Mouse (Mus musculus) liver, adult 2 months (tissue): ENCODE data around the gene Syt2. TPM values are rescaled to one million over a fixed set of nuclear protein-coding genes. Genes with fewer than 3 reads are reported as not detected.

ENCODE experiments used
- DNase-seq: peaks from one replicate; pipeline ENCODE4 v3.0.0-alpha.2; 2011; ENCODE audit warnings: low read depth, low spot score; ENCODE audit errors: extremely low read depth
- H3K27ac ChIP-seq: fragments of 200-500 bp; replicated peaks from 2 replicates; pipeline ENCODE4 v1.5.1; 2012; ENCODE audit warnings: low read depth, mild to moderate bottlenecking, control low read depth, inconsistent platforms, low read length; ENCODE audit not compliant: insufficient read depth
- H3K27me3 ChIP-seq: fragments of 200-500 bp; 2 replicates; pipeline ENCODE4 v1.6.1; 2012; ENCODE audit warnings: mild to moderate bottlenecking, moderate library complexity, low read length, inconsistent platforms; ENCODE audit not compliant: control insufficient read depth, insufficient read depth
- H3K36me3 ChIP-seq: fragments of 200-500 bp; 2 replicates; pipeline ENCODE4 v1.6.1; 2012; ENCODE audit warnings: low read length, inconsistent platforms; ENCODE audit not compliant: control insufficient read depth, insufficient read depth
- H3K4me1 ChIP-seq: fragments of 200-500 bp; 2 replicates; pipeline ENCODE4 v1.6.1; 2011; ENCODE audit warnings: low read length; ENCODE audit not compliant: control insufficient read depth, insufficient read depth
- H3K4me3 ChIP-seq: fragments of 200-500 bp; 2 replicates; pipeline ENCODE4 v1.5.1; 2011; ENCODE audit warnings: low read depth, mild to moderate bottlenecking, control low read depth, low read length, moderate library complexity; ENCODE audit not compliant: insufficient read depth
- H3K79me2 ChIP-seq: fragments of 200-500 bp; 2 replicates; pipeline ENCODE4 v1.6.1; 2012; ENCODE audit warnings: inconsistent platforms, mild to moderate bottlenecking, low read length, moderate library complexity; ENCODE audit not compliant: control insufficient read depth, insufficient read depth
- H3K9ac ChIP-seq: fragments of 200-500 bp; 2 replicates; pipeline ENCODE4 v1.6.1; 2012; ENCODE audit warnings: low read depth, mild to moderate bottlenecking, control low read depth, inconsistent platforms, low read length
- CTCF ChIP-seq: fragments of 200-500 bp; IDR thresholded peaks from 2 replicates; pipeline ENCODE4 v1.5.1; 2011; ENCODE audit warnings: low read depth, low read length, control low read depth
- POLR2A ChIP-seq: fragments of 200-500 bp; IDR thresholded peaks from 2 replicates; pipeline ENCODE4 v1.6.1; 2011; ENCODE audit warnings: low read length, control low read depth; ENCODE audit not compliant: insufficient read depth; ENCODE audit errors: extremely low read depth
- WGBS: fragments of 180-500 bp; shearing (Covaris S2); methylation state at CpG from one replicate; pipeline ENCODE4 v1.1.7; 2018; 5-methylcytosine and 5-hydroxymethylcytosine counted together
- polyA plus RNA-seq: library from polyadenylated mRNA; depleted of rRNA; stranded (reverse); fragments of >200 nt; gene quantifications from 2 replicates; pipeline ENCODE4 v1.2.3, GENCODE M21; 2012
- total RNA-seq: library from RNA; depleted of rRNA; stranded (reverse); fragments of >200 nt; gene quantifications from 2 replicates; pipeline ENCODE4 v1.2.3, GENCODE M21; 2014

Syt2 gene
- total and polyA plus RNA-seq, 2 experiments: not detected

GRCm38 (mm10) chr1:134753751-134754630, 107.5 kb downstream of the Syt2 start:
- no peaks in the 10 kb centered on the region for H3K27me3 ChIP-seq
- no peak overlapping the region for H3K27ac ChIP-seq
- H3K4me1 ChIP-seq: no peaks in the 10 kb centered on the region
- no peaks in the 10 kb centered on the region for H3K79me2 ChIP-seq
- no peaks in the 10 kb centered on the region for H3K36me3 ChIP-seq
- H3K4me3 ChIP-seq: no peak overlapping the region
- WGBS: 84% methylated on average over 13 of the region's 13 CpGs
- no peak overlapping the region for H3K9ac ChIP-seq
- no peak for TF ChIP-seq POLR2A
- no peak for DNase-seq

- no peaks in the 10 kb centered on the region for H3K4me1 ChIP-seq
- no peak for DNase-seq
- TF ChIP-seq CTCF (no peak), POLR2A (no peak)
- no peaks in the 10 kb centered on the region for H3K36me3 ChIP-seq
- H3K9ac ChIP-seq: no peak overlapping the region
- H3K27ac ChIP-seq: no peak overlapping the region
- WGBS: 79% methylated on average over 10 of the region's 10 CpGs
- no peak overlapping the region for H3K4me3 ChIP-seq
- H3K27me3 ChIP-seq: no peaks in the 10 kb centered on the region
- H3K79me2 ChIP-seq: no peaks in the 10 kb centered on the region
These were observed 108.3 kb downstream of the Syt2 start for GRCm38 (mm10) chr1:134754818-134755217.

GRCm38 (mm10) chr1:134755548-134756189, 109.2 kb downstream of the Syt2 start:
- Histone ChIP-seq H3K9ac (no peak overlapping the region), H3K4me1 (no peaks in the 10 kb centered on the region), H3K79me2 (no peaks in the 10 kb centered on the region), H3K27ac (no peak overlapping the region), H3K36me3 (no peaks in the 10 kb centered on the region), H3K4me3 (no peak overlapping the region), H3K27me3 (no peaks in the 10 kb centered on the region)
- no peak for DNase-seq
- WGBS: 81% methylated on average over 13 of the region's 13 CpGs
- no peak for TF ChIP-seq CTCF
- no peak for TF ChIP-seq POLR2A

GRCm38 (mm10) chr1:134756190-134756873, 109.9 kb downstream of the Syt2 start:
- TF ChIP-seq POLR2A: no peak
- TF ChIP-seq CTCF: no peak
- H3K79me2 ChIP-seq: no peaks in the 10 kb centered on the region
- 77% methylated on average over 10 of the region's 10 CpGs for WGBS
- H3K4me3 ChIP-seq: no peak overlapping the region
- H3K27me3 ChIP-seq: no peaks in the 10 kb centered on the region
- H3K4me1 ChIP-seq: no peaks in the 10 kb centered on the region
- no peak overlapping the region for H3K27ac ChIP-seq
- H3K36me3 ChIP-seq: no peaks in the 10 kb centered on the region
- no peak overlapping the region for H3K9ac ChIP-seq
- DNase-seq: no peak

GRCm38 (mm10) chr1:134757230-134757629, 110.8 kb downstream of the Syt2 start:
- 88% methylated on average over 3 of the region's 3 CpGs for WGBS
- Histone ChIP-seq H3K36me3 (no peaks in the 10 kb centered on the region), H3K27ac (no peak overlapping the region), H3K9ac (no peak overlapping the region), H3K79me2 (no peaks in the 10 kb centered on the region), H3K4me3 (no peak overlapping the region), H3K27me3 (no peaks in the 10 kb centered on the region), H3K4me1 (no peaks in the 10 kb centered on the region)
- TF ChIP-seq POLR2A: no peak
- no peak for TF ChIP-seq CTCF
- DNase-seq: no peak
